Mouse (Mus musculus): ENCODE results near the gene Sh3kbp1. TPM values are rescaled to one million over a fixed set of nuclear protein-coding genes. Genes with fewer than 3 reads are reported as not detected.

The Sh3kbp1 gene
- polyA plus RNA-seq, 1 experiment from 2014 or later, result 39.1 TPM

GRCm38 (mm10) chrX:159638500-159639227 lies 11.6 kb downstream of the Sh3kbp1 start:
- Histone ChIP-seq H3K4me1 (no peaks in the 10 kb centered on the region), H3K4me3 (replicated peaks) (no peak overlapping the region)
- no peak for ATAC-seq (ENCODE audit: insufficient number of reproducible peaks, low FRiP score, low TSS enrichment, low read depth)

DNA sequence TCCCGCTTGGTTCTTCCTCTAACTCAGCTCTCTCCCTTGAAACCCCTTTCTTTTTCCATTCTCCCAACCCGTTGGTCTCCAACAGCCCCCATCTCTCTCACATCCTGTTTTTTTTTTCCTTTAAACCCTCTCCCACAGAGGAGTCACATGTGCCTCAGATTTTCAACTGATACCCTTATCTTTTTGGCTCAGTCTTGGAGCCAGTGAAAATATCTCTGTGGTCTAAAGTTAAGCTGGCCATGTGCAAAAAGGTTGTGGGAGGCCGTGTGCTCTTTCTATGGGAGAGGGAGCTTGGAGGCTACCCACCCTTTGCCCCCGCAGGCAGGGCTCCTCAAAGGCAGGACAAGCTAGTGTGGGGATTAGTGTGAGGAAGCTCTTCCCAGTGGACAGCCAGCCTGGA lies 12.9 kb downstream of the Sh3kbp1 start:
- ATAC-seq (ENCODE audit: insufficient number of reproducible peaks, low FRiP score, low TSS enrichment, low read depth), result no peak
- no peak overlapping the region for H3K27ac ChIP-seq (replicated peaks)
- no peaks in the 10 kb centered on the region for H3K27me3 ChIP-seq
- H3K36me3 ChIP-seq, result no peaks in the 10 kb centered on the region
- no peak overlapping the region for H3K4me3 ChIP-seq (replicated peaks)
- no peaks in the 10 kb centered on the region for H3K4me1 ChIP-seq
- H3K4me2 ChIP-seq (replicated peaks), result no peak overlapping the region
- H3K9ac ChIP-seq, result no peak overlapping the region
- 63% methylated on average over 4 of the region's 4 CpGs for WGBS
- no peaks in the 10 kb centered on the region for H3K9me3 ChIP-seq (replicated peaks)

More at GRCm38 (mm10) chrX:159638500-159639227, 11.6 kb downstream of the Sh3kbp1 start:
- no peaks in the 10 kb centered on the region for H3K36me3 ChIP-seq
- no peak overlapping the region for H3K4me2 ChIP-seq (replicated peaks)
- H3K27ac ChIP-seq (replicated peaks), result no peak overlapping the region
- H3K27me3 ChIP-seq, result no peaks in the 10 kb centered on the region
- 76% methylated on average over 4 of the region's 4 CpGs for WGBS
- no peak overlapping the region for H3K9ac ChIP-seq
- no peaks in the 10 kb centered on the region for H3K9me3 ChIP-seq (replicated peaks)

- Histone ChIP-seq H3K27me3 (no peaks in the 10 kb centered on the region), H3K4me2 (replicated peaks) (no peak overlapping the region), H3K9ac (no peak overlapping the region), H3K9me3 (replicated peaks) (no peaks in the 10 kb centered on the region), H3K36me3 (no peaks in the 10 kb centered on the region), H3K27ac (replicated peaks) (no peak overlapping the region), H3K4me3 (replicated peaks) (no peak overlapping the region), H3K4me1 (no peaks in the 10 kb centered on the region)
- WGBS, result 78% methylated on average over 3 of the region's 3 CpGs
- ATAC-seq (ENCODE audit: insufficient number of reproducible peaks, low FRiP score, low TSS enrichment, low read depth), result no peak
Measured at GRCm38 (mm10) chrX:159645314-159645713, 18.2 kb downstream of the Sh3kbp1 start.

- no peak for ATAC-seq (ENCODE audit: insufficient number of reproducible peaks, low FRiP score, low TSS enrichment, low read depth)
- Histone ChIP-seq H3K4me2 (replicated peaks) (no peak overlapping the region), H3K27ac (replicated peaks) (no peak overlapping the region), H3K9ac (no peak overlapping the region), H3K27me3 (no peaks in the 10 kb centered on the region), H3K4me1 (no peaks in the 10 kb centered on the region), H3K9me3 (replicated peaks) (no peaks in the 10 kb centered on the region), H3K4me3 (replicated peaks) (no peak overlapping the region), H3K36me3 (no peaks in the 10 kb centered on the region)
- 85% methylated on average over 5 of the region's 5 CpGs for WGBS
Measured at GRCm38 (mm10) chrX:159647564-159647963, 20.5 kb downstream of the Sh3kbp1 start.

DNA sequence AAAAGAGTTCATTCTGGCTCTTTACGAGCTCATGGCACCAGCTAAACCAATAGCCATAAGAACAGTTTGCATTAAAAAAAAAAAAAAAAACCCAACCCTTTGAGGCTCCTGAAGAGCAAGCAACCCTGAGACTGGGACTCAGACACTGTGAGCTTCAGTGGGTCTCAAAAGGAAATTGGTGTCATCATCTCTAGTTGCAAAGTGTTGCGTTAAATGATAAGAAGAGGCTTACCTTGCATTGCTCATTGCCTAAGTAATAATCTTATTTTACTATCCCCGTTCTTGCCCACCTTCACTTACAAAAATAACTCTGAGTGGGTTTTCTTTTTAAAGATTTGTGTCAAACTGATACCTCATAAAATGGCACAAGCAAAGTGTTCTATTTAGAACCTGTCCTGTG lies 21.5 kb downstream of the Sh3kbp1 start:
- H3K4me3 ChIP-seq (replicated peaks), result no peak overlapping the region
- WGBS, result 87% methylated on average over 3 of the region's 3 CpGs

GRCm38 (mm10) chrX:159650130-159650678 lies 23.1 kb downstream of the Sh3kbp1 start:
- Histone ChIP-seq H3K4me2 (replicated peaks) (no peak overlapping the region), H3K27me3 (no peaks in the 10 kb centered on the region), H3K9ac (no peak overlapping the region), H3K4me3 (replicated peaks) (no peak overlapping the region), H3K27ac (replicated peaks) (no peak overlapping the region), H3K36me3 (no peaks in the 10 kb centered on the region), H3K4me1 (no peaks in the 10 kb centered on the region), H3K9me3 (replicated peaks) (no peaks in the 10 kb centered on the region)
- 39% methylated on average over 11 of the region's 11 CpGs for WGBS
- ATAC-seq (ENCODE audit: insufficient number of reproducible peaks, low FRiP score, low TSS enrichment, low read depth), result no peak

More for the DNA sequence above, 21.5 kb downstream of the Sh3kbp1 start:
- Histone ChIP-seq H3K27ac (replicated peaks) (no peak overlapping the region), H3K27me3 (no peaks in the 10 kb centered on the region), H3K36me3 (no peaks in the 10 kb centered on the region), H3K4me1 (no peaks in the 10 kb centered on the region), H3K9ac (no peak overlapping the region), H3K9me3 (replicated peaks) (no peaks in the 10 kb centered on the region), H3K4me2 (replicated peaks) (no peak overlapping the region)
- no peak for ATAC-seq (ENCODE audit: insufficient number of reproducible peaks, low FRiP score, low TSS enrichment, low read depth)

- H3K27me3 ChIP-seq, result no peaks in the 10 kb centered on the region
- WGBS, result 69% methylated on average over 6 of the region's 6 CpGs
- ATAC-seq (ENCODE audit: insufficient number of reproducible peaks, low FRiP score, low TSS enrichment, low read depth), result no peak
Measured at GRCm38 (mm10) chrX:159650727-159651126, 23.7 kb downstream of the Sh3kbp1 start.

DNA sequence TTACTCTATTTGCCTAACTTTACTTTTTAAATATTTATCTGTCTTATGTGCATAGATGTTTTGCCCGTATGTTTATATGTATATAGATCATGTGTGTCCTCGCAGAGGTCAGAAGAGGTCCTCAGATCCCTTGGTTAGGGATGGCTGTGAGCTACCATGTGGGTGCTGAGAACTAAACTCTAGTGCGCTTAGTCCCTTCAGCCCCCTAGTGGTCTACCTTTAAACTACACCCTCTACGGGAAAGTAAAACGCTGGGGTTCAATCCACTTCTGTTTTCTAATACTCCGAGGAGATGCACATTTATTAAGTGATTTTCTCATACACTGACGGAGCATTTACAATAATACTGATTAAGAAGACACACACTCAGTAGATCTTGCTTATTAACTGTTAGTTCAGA lies 44.3 kb downstream of the Sh3kbp1 start:
- WGBS, result 84% methylated on average over 7 of the region's 7 CpGs
- Histone ChIP-seq H3K4me1 (no peaks in the 10 kb centered on the region), H3K36me3 (no peaks in the 10 kb centered on the region), H3K4me3 (replicated peaks) (no peak overlapping the region), H3K4me2 (replicated peaks) (no peak overlapping the region), H3K9me3 (replicated peaks) (no peaks in the 10 kb centered on the region), H3K27me3 (no peaks in the 10 kb centered on the region), H3K27ac (replicated peaks) (no peak overlapping the region), H3K9ac (no peak overlapping the region)
- no peak for ATAC-seq (ENCODE audit: insufficient number of reproducible peaks, low FRiP score, low TSS enrichment, low read depth)

More at GRCm38 (mm10) chrX:159650727-159651126, 23.7 kb downstream of the Sh3kbp1 start:
- H3K36me3 ChIP-seq, result no peaks in the 10 kb centered on the region
- no peak overlapping the region for H3K27ac ChIP-seq (replicated peaks)
- no peak overlapping the region for H3K9ac ChIP-seq
- H3K4me3 ChIP-seq (replicated peaks), result no peak overlapping the region
- no peak overlapping the region for H3K4me2 ChIP-seq (replicated peaks)
- H3K9me3 ChIP-seq (replicated peaks), result no peaks in the 10 kb centered on the region
- no peaks in the 10 kb centered on the region for H3K4me1 ChIP-seq

GRCm38 (mm10) chrX:159672466-159672865 lies 45.4 kb downstream of the Sh3kbp1 start:
- Histone ChIP-seq H3K9ac (no peak overlapping the region), H3K4me2 (replicated peaks) (no peak overlapping the region), H3K4me3 (replicated peaks) (no peak overlapping the region), H3K27ac (replicated peaks) (no peak overlapping the region), H3K9me3 (replicated peaks) (no peaks in the 10 kb centered on the region), H3K36me3 (no peaks in the 10 kb centered on the region), H3K27me3 (0 out of 2 replicates have a peak, but pooled peaks cover under 1% of the 10 kb centered on the region), H3K4me1 (no peaks in the 10 kb centered on the region)
- no peak for ATAC-seq (ENCODE audit: insufficient number of reproducible peaks, low FRiP score, low TSS enrichment, low read depth)
- WGBS, result 31% methylated on average over 2 of the region's 2 CpGs

DNA sequence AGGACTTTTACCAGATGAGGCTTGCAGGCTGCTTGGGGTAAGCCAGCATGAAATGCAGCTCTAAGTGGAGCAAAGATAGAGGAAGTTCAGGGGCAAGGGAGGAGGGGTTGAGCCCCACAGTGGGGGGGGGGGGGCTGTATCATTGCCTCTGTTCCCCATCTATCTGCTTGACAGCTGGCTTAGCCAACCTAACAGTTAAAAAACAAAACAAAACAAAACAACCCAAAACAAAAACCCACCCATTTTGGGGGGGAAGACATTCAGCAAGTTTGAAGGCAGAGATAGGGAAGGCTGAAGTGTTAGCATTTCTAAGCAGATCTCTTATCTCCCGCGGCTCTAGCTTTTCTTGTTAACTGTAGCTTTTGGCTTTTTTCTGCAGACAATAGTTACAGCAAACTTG lies 49.2 kb downstream of the Sh3kbp1 start:
- Histone ChIP-seq H3K4me1 (no peaks in the 10 kb centered on the region), H3K27me3 (peaks cover 5% of the 10 kb centered on the region; the same call in 1 of the 2 replicates), H3K9ac (no peak overlapping the region), H3K4me2 (replicated peaks) (no peak overlapping the region), H3K9me3 (replicated peaks) (no peaks in the 10 kb centered on the region), H3K36me3 (no peaks in the 10 kb centered on the region), H3K4me3 (replicated peaks) (no peak overlapping the region), H3K27ac (replicated peaks) (no peak overlapping the region)
- ATAC-seq (ENCODE audit: insufficient number of reproducible peaks, low FRiP score, low TSS enrichment, low read depth), result no peak
- 39% methylated on average over 2 of the region's 2 CpGs for WGBS

- Histone ChIP-seq H3K9me3 (replicated peaks) (no peaks in the 10 kb centered on the region), H3K27ac (replicated peaks) (no peak overlapping the region), H3K9ac (no peak overlapping the region), H3K36me3 (no peaks in the 10 kb centered on the region), H3K4me2 (replicated peaks) (no peak overlapping the region), H3K27me3 (peaks cover 5% of the 10 kb centered on the region; the same call in 1 of the 2 replicates), H3K4me1 (no peaks in the 10 kb centered on the region), H3K4me3 (replicated peaks) (no peak overlapping the region)
- 66% methylated on average over 4 of the region's 4 CpGs for WGBS
- ATAC-seq (ENCODE audit: insufficient number of reproducible peaks, low FRiP score, low TSS enrichment, low read depth), result no peak
Measured at GRCm38 (mm10) chrX:159677585-159678319, 50.7 kb downstream of the Sh3kbp1 start.

Data from embryonic facial prominence, embryonic 15.5 days (tissue).